Mouse (Mus musculus) bone marrow macrophage, adult 2 months (primary cell): ENCODE results near the gene Pon3. TPM values are rescaled to one million over a fixed set of nuclear protein-coding genes. Genes with fewer than 3 reads are reported as not detected.

Experiments used
- H3K27ac ChIP-seq: 2 replicates; pipeline ENCODE4 v1.5.1; 2012; ENCODE audit warnings: low read depth, low read length; ENCODE audit not compliant: insufficient read depth
- H3K4me1 ChIP-seq: 2 replicates; pipeline ENCODE4 v1.6.1; 2012; ENCODE audit warnings: low read length; ENCODE audit not compliant: control insufficient read depth, insufficient read depth
- H3K4me3 ChIP-seq: 2 replicates; pipeline ENCODE4 v1.5.1; 2012; ENCODE audit warnings: mild to moderate bottlenecking, low read length, moderate library complexity; ENCODE audit not compliant: insufficient read depth
- CTCF ChIP-seq: IDR thresholded peaks from 2 replicates; pipeline ENCODE4 v1.5.1; 2012; ENCODE audit warnings: low read depth, mild to moderate bottlenecking, low read length, moderate library complexity
- POLR2A ChIP-seq: IDR thresholded peaks from 2 replicates; pipeline ENCODE4 v1.6.1; 2012; ENCODE audit warnings: mild to moderate bottlenecking, low read depth, low read length, borderline replicate concordance
- polyA plus RNA-seq: library from polyadenylated mRNA; stranded (reverse); fragments of >200 nt; gene quantifications from 2 replicates; pipeline ENCODE4 v1.2.4, GENCODE M21; 2012; ENCODE audit not compliant: missing spikeins, insufficient read depth, insufficient read length

Gene Pon3
- polyA plus RNA-seq, 1 experiment = 40.1 TPM

DNA sequence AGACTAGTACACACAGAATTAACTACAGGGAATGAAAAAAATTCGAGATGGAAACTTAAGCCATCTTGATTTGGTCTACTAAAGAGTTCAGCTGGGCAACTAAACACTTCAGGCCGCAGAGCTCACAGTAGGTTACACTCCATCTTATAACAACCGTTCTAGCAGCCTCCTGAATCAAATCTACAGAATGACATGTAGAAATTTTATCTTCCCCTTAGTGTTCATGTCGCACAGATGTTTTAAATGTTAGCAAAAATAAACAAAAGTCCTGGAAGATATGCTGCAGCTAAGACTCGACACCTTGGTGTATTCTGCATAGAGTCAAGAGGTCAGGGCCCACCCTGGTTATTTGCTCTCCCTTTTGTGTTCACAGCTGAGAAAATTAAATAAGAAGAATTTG is 31.8 kb upstream of the Pon3 start:
- no peak overlapping the region for H3K27ac ChIP-seq
- no peak overlapping the region for H3K4me3 ChIP-seq
- TF ChIP-seq CTCF (no peak), POLR2A (no peak)
- H3K4me1 ChIP-seq = peaks cover 18% of the 10 kb centered on the region

DNA sequence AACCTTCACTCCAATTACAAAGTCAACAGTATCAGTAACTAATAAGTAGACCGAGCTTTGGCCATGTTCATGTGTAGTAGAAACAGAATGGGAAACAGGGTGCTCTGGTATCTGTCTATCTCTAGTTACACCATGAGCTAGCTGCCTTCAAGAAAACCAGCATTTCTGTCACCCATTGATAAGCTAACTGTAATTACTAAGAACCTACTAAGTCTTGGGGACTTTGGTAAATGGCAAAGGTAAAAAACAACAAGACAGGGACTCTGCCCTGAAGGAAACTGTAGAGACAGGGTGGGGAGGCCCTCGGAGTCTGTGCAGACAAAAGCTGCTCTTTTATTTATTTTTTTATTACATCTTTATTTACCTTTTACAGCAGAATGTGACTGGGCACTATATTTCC is 31.3 kb upstream of the Pon3 start:
- Histone ChIP-seq H3K4me3 (no peak overlapping the region), H3K4me1 (peaks cover 13% of the 10 kb centered on the region), H3K27ac (no peak overlapping the region)
- no peak for TF ChIP-seq CTCF
- no peak for TF ChIP-seq POLR2A

DNA sequence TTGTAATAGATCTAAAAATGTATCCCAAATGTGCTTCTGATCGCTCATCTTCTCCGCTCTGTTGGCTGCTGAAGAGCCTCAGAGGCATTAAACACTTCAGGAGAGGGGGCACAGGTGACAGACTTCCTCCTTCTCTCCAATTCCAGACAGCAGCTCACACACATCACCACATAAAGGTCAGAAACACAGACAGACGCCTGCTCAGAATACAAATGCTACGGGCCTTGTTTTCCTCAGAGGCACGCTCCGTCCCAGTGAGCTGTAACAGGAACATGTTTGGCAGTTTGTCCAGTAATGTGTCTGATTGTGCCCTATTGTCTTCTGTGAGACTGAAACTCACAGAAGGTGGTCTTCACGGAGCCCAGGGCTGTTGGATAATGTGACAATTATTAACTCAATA is 26.3 kb upstream of the Pon3 start:
- Histone ChIP-seq H3K4me1 (no peaks in the 10 kb centered on the region), H3K27ac (no peak overlapping the region), H3K4me3 (no peak overlapping the region)
- TF ChIP-seq POLR2A (no peak), CTCF (no peak)

DNA sequence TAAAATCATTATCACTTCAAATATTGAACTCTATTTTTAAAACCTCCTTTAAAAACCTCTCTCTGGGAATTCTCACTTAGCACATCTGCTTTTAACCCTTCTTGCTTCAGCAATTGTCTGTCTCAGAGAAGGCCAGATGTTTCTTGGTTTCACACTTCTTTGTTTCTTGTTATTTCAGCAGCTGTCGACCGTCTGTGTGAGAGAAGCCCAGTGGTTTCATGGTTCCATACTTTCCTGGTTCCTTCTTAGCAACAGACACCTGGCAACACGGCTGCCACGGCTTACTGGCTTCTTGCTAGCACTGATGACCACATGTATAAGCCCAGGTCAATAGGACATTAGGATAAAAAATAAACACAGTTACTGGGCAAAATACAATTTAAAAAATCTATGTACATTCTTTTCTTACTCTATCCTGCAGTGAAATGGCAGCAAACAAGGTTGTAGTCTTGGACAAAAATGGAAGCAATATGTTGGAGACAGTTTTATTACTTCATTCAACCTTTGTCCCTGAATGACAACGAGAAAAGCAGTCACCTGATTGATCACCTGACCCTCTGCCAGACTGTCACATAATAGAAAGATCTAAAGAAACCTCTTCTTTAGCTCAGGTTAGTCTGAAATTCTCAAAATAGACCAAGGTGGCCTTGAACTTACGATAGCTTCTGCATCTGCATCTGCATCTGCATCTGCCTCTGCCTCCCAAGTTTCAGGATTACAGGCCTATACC is 24.7 kb upstream of the Pon3 start:
- no peak overlapping the region for H3K4me3 ChIP-seq
- TF ChIP-seq CTCF (no peak), POLR2A (no peak)
- no peak overlapping the region for H3K27ac ChIP-seq
- H3K4me1 ChIP-seq = no peaks in the 10 kb centered on the region

DNA sequence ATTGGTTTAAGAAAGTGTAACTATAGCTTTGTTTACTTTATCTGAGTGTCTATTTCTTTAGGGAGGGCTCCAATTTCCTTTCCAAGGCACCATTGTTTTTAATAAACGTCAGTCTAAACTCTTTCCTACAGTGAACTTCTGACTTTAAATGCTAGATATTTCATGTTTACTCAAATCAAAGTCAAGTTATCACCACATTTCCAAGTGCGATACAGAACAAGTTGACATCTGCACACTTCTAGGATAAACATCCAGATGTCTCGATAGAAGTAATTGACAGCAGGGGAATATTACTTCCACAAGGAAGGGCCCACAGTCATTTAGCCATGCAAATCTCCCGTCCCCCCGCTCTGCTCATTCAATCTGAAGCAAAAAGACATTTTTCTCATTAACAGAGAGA is 21.9 kb upstream of the Pon3 start:
- no peaks in the 10 kb centered on the region for H3K4me1 ChIP-seq
- TF ChIP-seq CTCF = no peak
- TF ChIP-seq POLR2A = no peak
- no peak overlapping the region for H3K4me3 ChIP-seq
- H3K27ac ChIP-seq = no peak overlapping the region

DNA sequence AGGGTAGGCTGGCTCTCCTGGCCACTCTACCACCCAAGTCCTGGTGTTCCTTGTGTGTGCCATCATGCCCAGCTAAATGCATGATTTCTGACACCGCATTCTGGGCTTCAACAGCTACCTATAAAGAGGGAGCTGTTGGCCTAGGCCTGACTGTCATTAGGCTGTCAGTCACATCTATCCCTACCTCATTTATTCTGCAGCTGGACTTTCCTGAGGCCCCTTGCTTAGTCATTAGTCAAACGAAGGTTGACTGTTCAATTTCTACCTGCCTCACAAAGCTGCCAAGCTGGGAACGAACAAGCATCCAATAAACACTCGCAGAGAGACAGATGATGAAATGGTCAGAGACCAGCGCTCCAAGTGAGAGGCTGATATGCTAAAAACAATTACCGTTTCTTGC is 13.6 kb upstream of the Pon3 start:
- peaks cover 9% of the 10 kb centered on the region for H3K4me1 ChIP-seq
- no peak overlapping the region for H3K27ac ChIP-seq
- no peak overlapping the region for H3K4me3 ChIP-seq
- no peak for TF ChIP-seq POLR2A
- TF ChIP-seq CTCF = no peak

DNA sequence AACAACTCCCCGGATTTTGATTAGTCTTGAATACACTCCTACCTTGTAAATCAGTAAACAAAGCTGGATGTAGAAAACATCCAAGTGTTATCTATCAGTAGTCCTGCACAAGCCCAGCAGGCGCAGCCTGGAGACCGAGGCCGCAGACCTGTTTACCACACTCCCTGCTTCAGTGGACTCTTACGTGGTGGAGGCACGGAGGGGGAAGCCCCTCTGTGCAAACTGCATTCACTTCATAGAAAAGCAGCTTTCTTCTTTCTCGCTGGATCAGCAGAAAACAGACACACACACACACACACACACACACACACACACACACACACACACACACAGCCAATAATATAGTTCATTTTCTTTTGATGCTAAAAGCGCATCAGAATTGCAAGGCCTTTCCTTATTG is 8.7 kb upstream of the Pon3 start:
- TF ChIP-seq POLR2A (no peak), CTCF (no peak)
- Histone ChIP-seq H3K4me3 (no peak overlapping the region), H3K4me1 (peaks cover 13% of the 10 kb centered on the region), H3K27ac (no peak overlapping the region)

DNA sequence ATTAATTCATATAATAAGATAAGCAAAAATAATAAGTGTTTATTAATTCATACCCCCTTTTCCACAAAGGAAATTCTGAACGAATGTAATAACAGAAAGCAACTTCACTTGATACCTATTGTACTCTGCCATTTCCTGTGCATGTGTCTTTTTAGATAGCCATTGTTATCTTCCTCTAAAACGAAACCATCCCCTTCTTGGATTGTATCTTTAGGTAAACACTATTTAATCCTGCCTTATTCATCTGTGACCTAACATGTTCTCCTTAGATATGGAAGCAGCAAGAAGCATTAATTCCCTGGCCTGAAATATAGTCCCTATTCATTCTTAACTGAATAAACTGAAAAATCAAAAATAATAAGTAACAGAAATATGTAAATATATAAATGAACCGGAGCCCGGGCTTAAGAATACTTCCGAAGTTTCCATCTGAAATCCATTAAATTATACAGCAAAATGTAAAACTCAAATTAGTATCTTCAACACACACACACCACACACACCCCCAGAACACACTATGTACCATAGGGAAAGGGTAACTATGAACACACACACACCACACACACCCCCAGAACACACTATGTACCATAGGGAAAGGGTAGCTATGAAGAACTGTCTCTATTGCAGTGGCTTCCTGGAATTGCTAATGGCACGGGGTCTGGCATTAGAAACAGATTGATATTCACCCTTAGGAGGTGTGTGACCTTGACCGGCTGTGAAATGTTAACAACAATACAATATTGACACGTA is 7.3 kb upstream of the Pon3 start:
- no peak overlapping the region for H3K27ac ChIP-seq
- H3K4me3 ChIP-seq = no peak overlapping the region
- peaks cover 5% of the 10 kb centered on the region for H3K4me1 ChIP-seq
- TF ChIP-seq POLR2A = no peak

DNA sequence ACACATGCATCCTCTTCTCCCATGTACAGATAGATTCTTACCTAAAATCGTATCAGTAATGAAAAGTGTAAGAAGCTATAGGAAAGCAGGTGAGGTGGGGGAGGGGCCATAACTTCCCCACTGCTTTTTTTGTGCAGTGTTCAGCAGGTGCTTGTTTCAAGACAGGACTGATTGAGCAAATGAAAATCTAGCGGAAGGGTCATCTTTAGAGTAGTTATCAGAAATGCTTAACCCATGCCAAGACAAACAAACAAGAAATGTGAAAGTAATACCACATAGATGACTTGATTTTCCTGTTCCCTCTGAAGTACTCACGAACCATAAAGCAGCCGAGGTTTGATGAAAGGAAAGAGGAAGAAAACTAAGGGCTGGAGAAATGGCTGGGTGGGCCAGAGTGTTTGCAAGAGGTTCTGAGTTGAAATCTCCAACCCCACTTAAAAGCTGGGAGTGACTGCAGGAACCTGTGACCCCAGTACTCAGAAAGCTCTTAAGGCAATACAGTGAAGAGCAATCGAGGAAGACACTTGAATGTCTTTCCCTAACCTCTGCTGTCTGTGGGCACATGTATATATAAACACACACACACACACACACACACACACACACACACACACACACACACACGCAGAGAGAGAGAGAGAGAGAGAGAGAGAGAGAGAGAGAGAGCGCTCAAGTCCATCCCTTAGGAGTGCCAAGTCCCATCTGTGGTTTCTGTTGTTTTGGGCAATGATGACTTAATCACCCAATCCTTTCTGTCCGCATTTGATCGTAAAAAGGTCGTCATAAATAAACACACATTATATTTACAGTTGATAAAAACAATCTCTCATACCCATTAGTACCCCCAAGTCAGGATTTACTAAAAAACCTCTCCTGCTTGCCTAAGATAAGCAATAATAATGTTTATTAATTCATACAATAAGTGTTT is 6.5 kb upstream of the Pon3 start:
- Histone ChIP-seq H3K4me1 (peaks cover 5% of the 10 kb centered on the region), H3K27ac (no peak overlapping the region), H3K4me3 (no peak overlapping the region)
- no peak for TF ChIP-seq CTCF
- no peak for TF ChIP-seq POLR2A
